Mouse (Mus musculus) small intestine, adult 2 months (tissue): ENCODE measurements at regions not wholly inside any gene's neighbourhood (a gene's known extent, or its start where the extent isn't known, plus 50 kb on each side); places are given as distances from the start of the nearest gene placed in this dataset.

Experiments
- CTCF ChIP-seq: fragments of 200-500 bp; IDR thresholded peaks from 2 replicates; pipeline ENCODE4 v1.5.1; 2012; ENCODE audit warnings: low read depth, mild to moderate bottlenecking, control low read depth, inconsistent platforms, low read length, moderate library complexity, mixed read lengths; ENCODE audit not compliant: insufficient replicate concordance, insufficient read length; ENCODE audit errors: extremely low read depth
- POLR2A ChIP-seq: fragments of 200-500 bp; IDR thresholded peaks from 2 replicates; pipeline ENCODE4 v1.6.1; 2012; ENCODE audit warnings: low read depth, mild to moderate bottlenecking, control low read depth, inconsistent platforms, low read length, moderate library complexity

- TF ChIP-seq CTCF (no peak), POLR2A (no peak)
These were observed 157.6 kb downstream of the Klf7 start for GRCm38 (mm10) chr1:63964519-63964918.
